Mouse (Mus musculus) bone marrow, adult 2 months (tissue): Measurements from ENCODE around the gene Dock2. TPM values are rescaled to one million over a fixed set of nuclear protein-coding genes. Genes with fewer than 3 reads are reported as not detected.

Experiments used
- H3K27ac ChIP-seq: fragments of 200-500 bp; 2 replicates; pipeline ENCODE4 v1.5.1; 2012; ENCODE audit warnings: low read depth, mild to moderate bottlenecking, control low read depth, inconsistent platforms, low read length; ENCODE audit not compliant: control insufficient read depth, poor library complexity, insufficient read depth
- H3K4me1 ChIP-seq: fragments of 200-500 bp; 2 replicates; pipeline ENCODE4 v1.6.1; 2011; ENCODE audit warnings: low read length; ENCODE audit not compliant: control insufficient read depth, insufficient read depth
- H3K4me3 ChIP-seq: fragments of 200-500 bp; replicated peaks from 2 replicates; pipeline ENCODE3; 2011; ENCODE audit warnings: mild to moderate bottlenecking, low read depth, low read length, control low read depth; ENCODE audit not compliant: control insufficient read depth
- CTCF ChIP-seq: fragments of 200-500 bp; IDR thresholded peaks from 2 replicates; pipeline ENCODE4 v1.5.1; 2011; ENCODE audit warnings: low read length, control low read depth; ENCODE audit not compliant: control insufficient read depth, insufficient read depth
- POLR2A ChIP-seq: fragments of 200-500 bp; IDR thresholded peaks from 2 replicates; pipeline ENCODE4 v1.6.1; 2011; ENCODE audit warnings: low read depth, mild to moderate bottlenecking, control low read depth, low read length, borderline replicate concordance; ENCODE audit not compliant: control insufficient read depth
- WGBS: fragments of 180-500 bp; shearing (Covaris S2); methylation state at CpG from one replicate; pipeline ENCODE4 v1.1.7; 2018; 5-methylcytosine and 5-hydroxymethylcytosine counted together
- polyA plus RNA-seq: library from polyadenylated mRNA; stranded (reverse); fragments of >200 nt; gene quantifications from 2 replicates; pipeline ENCODE4 v1.2.4, GENCODE M21; 2011; ENCODE audit warnings: low replicate concordance; ENCODE audit not compliant: missing spikeins, insufficient read depth, insufficient read length

The Dock2 gene
- polyA plus RNA-seq, 1 experiment = 44.9 TPM

- Histone ChIP-seq H3K27ac (no peak within 1 kb of the TSS), H3K4me1 (peaks cover 2% of the 10 kb centered on the region; the same call in 1 of the 2 replicates), H3K4me3 (no peak within 1 kb of the TSS)
- WGBS = 61% methylated on average over 13 of the region's 13 CpGs
- no peak for TF ChIP-seq CTCF
- TF ChIP-seq POLR2A = no peak
These were observed 468.9 kb downstream of the Dock2 start, which contains the start of gene Fam196b for GRCm38 (mm10) chr11:34314534-34315379. Gene Fam196b (plus strand): TSS chr11:34314822.

GRCm38 (mm10) chr11:34312208-34312607 is 471.5 kb downstream of the Dock2 start:
- no peak overlapping the region for H3K4me3 ChIP-seq
- WGBS = 68% methylated on average over 7 of the region's 7 CpGs
- TF ChIP-seq POLR2A (no peak), CTCF (no peak)
- H3K27ac ChIP-seq = no peak overlapping the region
- H3K4me1 ChIP-seq = peaks cover 2% of the 10 kb centered on the region; the same call in 1 of the 2 replicates

DNA sequence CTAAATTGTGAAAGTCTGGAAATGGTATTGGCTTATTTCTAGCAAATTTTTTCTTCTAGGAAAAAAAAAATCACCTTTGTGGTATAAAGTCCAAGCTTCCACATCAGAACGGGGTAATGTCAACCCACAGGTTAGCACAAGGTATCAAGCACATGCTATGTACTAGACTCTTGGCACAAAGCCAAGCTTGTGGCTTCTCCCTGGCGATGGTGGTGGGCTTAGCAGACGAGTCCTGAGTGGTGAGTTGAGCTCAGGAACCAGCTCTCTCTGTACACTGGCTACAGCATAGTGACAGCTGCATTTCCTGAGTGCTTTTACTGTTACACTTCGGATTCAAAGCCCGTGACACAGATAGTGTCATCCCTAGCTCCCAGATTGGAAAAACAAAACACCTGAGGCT is 472.0 kb downstream of the Dock2 start:
- no peak overlapping the region for H3K4me3 ChIP-seq
- H3K4me1 ChIP-seq = peaks cover 2% of the 10 kb centered on the region; the same call in 1 of the 2 replicates
- WGBS = 50% methylated on average over 5 of the region's 5 CpGs
- no peak for TF ChIP-seq POLR2A
- TF ChIP-seq CTCF = no peak
- no peak overlapping the region for H3K27ac ChIP-seq

- 38% methylated on average over 2 of the region's 2 CpGs for WGBS
- Histone ChIP-seq H3K4me1 (peaks cover 2% of the 10 kb centered on the region; the same call in 1 of the 2 replicates), H3K4me3 (no peak overlapping the region), H3K27ac (no peak overlapping the region)
- no peak for TF ChIP-seq POLR2A
- no peak for TF ChIP-seq CTCF
These were observed 474.3 kb downstream of the Dock2 start for GRCm38 (mm10) chr11:34309360-34309759.

DNA sequence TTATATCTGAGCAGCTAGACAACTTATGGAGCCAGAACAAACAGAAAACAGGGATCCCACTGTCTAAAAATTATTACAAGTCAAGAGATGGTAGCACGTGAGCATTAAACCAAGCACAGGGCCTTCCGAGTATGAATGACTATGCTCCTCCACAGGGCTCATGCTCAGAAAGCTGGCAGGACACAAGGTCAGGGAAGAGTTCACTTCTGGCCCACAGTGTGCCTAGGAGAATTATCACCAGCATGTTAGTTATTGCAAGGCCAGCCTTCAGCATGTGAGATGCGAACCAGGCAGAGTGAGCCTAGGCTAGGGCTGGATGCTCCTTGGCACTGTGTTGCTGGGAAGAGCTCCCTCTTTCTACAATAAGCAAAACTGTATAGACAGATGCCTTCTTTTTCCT is 475.0 kb downstream of the Dock2 start:
- TF ChIP-seq POLR2A = no peak
- TF ChIP-seq CTCF = no peak
- WGBS = 84% methylated on average over 3 of the region's 3 CpGs
- Histone ChIP-seq H3K4me1 (peaks cover 2% of the 10 kb centered on the region; the same call in 1 of the 2 replicates), H3K4me3 (no peak overlapping the region), H3K27ac (no peak overlapping the region)

- Histone ChIP-seq H3K27ac (no peak overlapping the region), H3K4me3 (no peak overlapping the region), H3K4me1 (peaks cover under 1% of the 10 kb centered on the region; the same call in 1 of the 2 replicates)
- TF ChIP-seq POLR2A = no peak
- TF ChIP-seq CTCF = no peak
- WGBS = 84% methylated on average over 3 of the region's 3 CpGs
These were observed 477.5 kb downstream of the Dock2 start for GRCm38 (mm10) chr11:34306231-34306630.

- WGBS = 77% methylated on average over 7 of the region's 7 CpGs
- Histone ChIP-seq H3K27ac (no peak overlapping the region), H3K4me3 (no peak overlapping the region), H3K4me1 (no peaks in the 10 kb centered on the region)
- TF ChIP-seq POLR2A = no peak
- no peak for TF ChIP-seq CTCF
These were observed 483.6 kb downstream of the Dock2 start for GRCm38 (mm10) chr11:34300064-34300463.

GRCm38 (mm10) chr11:34299550-34299949 is 484.1 kb downstream of the Dock2 start:
- H3K27ac ChIP-seq = no peak overlapping the region
- TF ChIP-seq POLR2A (no peak), CTCF (no peak)
- no peaks in the 10 kb centered on the region for H3K4me1 ChIP-seq
- no peak overlapping the region for H3K4me3 ChIP-seq
- 64% methylated on average over 1 of the region's 1 CpGs for WGBS

GRCm38 (mm10) chr11:34297698-34298378 is 485.9 kb downstream of the Dock2 start:
- 89% methylated on average over 5 of the region's 5 CpGs for WGBS
- Histone ChIP-seq H3K27ac (no peak overlapping the region), H3K4me1 (no peaks in the 10 kb centered on the region), H3K4me3 (no peak overlapping the region)
- no peak for TF ChIP-seq CTCF
- no peak for TF ChIP-seq POLR2A
